Mouse (Mus musculus) liver, postnatal 0 days (tissue): ENCODE data around the gene Tmem30a. TPM values are rescaled to one million over a fixed set of nuclear protein-coding genes. Genes with fewer than 3 reads are reported as not detected.

Source experiments
- ATAC-seq: fragments of 200-750 bp; cut with Nextera tagmentation; 2 replicates; pipeline ENCODE4 v1.8.0; 2017; ENCODE audit warnings: mild to moderate bottlenecking, moderate library complexity
- DNase-seq: peaks from one replicate; pipeline ENCODE4 v3.0.0-alpha.2; 2016
- H3K27ac ChIP-seq: fragments of 300-500 bp; sonication (generic); 2 replicates; pipeline ENCODE4 v1.5.1; 2014; ENCODE audit warnings: antibody characterized with exemption, moderate library complexity, mild to moderate bottlenecking, low read depth
- H3K27me3 ChIP-seq: fragments of 300-500 bp; sonication (generic); 2 replicates; pipeline ENCODE4 v1.6.1; 2014; ENCODE audit warnings: low read length, control low read depth, mixed read lengths; ENCODE audit not compliant: insufficient read depth
- H3K36me3 ChIP-seq: fragments of 300-500 bp; sonication (generic); replicated peaks from 2 replicates; pipeline ENCODE4 v1.6.1; 2014; ENCODE audit warnings: mild to moderate bottlenecking, control low read depth, low read length, moderate library complexity, mixed read lengths; ENCODE audit not compliant: insufficient read depth
- H3K4me1 ChIP-seq: fragments of 300-500 bp; sonication (generic); 2 replicates; pipeline ENCODE4 v1.6.1; 2014; ENCODE audit warnings: antibody characterized with exemption, mild to moderate bottlenecking, control low read depth; ENCODE audit not compliant: insufficient read depth
- H3K4me2 ChIP-seq: fragments of 300-500 bp; sonication (generic); 2 replicates; pipeline ENCODE4 v1.6.1; 2014; ENCODE audit warnings: low read depth, mild to moderate bottlenecking, low read length, moderate library complexity, mixed read lengths
- H3K4me3 ChIP-seq: fragments of 300-500 bp; sonication (generic); 2 replicates; pipeline ENCODE4 v1.5.1; 2014; ENCODE audit warnings: low read depth, low read length
- H3K9ac ChIP-seq: fragments of 300-500 bp; sonication (generic); replicated peaks from 2 replicates; pipeline ENCODE4 v1.6.1; 2014; ENCODE audit warnings: mild to moderate bottlenecking, moderate library complexity
- H3K9me3 ChIP-seq: fragments of 300-500 bp; sonication (generic); 2 replicates; pipeline ENCODE4 v1.6.1; 2016; ENCODE audit warnings: mild to moderate bottlenecking, control low read depth, low read length, mixed read lengths
- CTCF ChIP-seq: sonication (generic); IDR thresholded peaks from 2 replicates; pipeline ENCODE4 v1.5.1; 2016; ENCODE audit warnings: antibody characterized with exemption, low read depth
- EP300 ChIP-seq: IDR thresholded peaks from 2 replicates; pipeline ENCODE4 v1.6.1; 2016; ENCODE audit warnings: antibody characterized with exemption, low read depth, mild to moderate bottlenecking
- WGBS: fragments of 180-500 bp; shearing (Covaris S2); extraction: QIAGEN DNeasy Blood & Tissue Kit; methylation state at CpG from one replicate; pipeline ENCODE4 v1.1.7; 2014; ENCODE audit not compliant: insufficient replicate concordance; 5-methylcytosine and 5-hydroxymethylcytosine counted together
- polyA plus RNA-seq: library from polyadenylated mRNA; unstranded; fragments of >200 nt; fragmentation: Nextera tagmentation; extraction: Ambion mirVana; gene quantifications from 2 replicates; pipeline ENCODE4 v1.2.1, GENCODE M21; 2015

The Tmem30a gene
- polyA plus RNA-seq, 1 experiment from 2014 or later, result 67.5 TPM

DNA sequence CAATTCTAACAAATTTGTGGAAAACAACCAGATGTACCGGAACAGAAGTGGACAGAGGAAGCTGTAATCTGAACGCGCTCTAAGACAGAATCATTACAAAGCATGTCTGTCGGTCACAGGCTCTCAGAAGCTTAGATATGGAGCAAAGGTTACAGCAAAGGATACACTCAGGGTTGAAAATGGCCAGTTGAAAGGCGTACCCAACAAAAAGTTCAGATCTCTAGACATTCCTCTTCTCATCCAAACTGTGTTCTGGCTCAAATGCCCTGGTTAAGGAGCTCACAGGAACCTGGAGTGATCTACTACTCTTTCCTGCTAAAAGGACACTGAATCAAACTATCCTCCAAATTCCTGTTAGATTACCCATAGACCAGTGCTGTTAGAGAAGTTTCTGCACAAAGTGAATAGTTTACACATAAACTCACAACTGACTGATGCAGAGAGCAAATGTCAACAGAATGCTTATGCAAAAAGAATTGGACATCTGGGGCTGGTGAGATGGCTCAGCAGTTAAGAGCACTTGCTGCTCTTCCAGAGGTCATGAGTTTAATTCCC is 26.2 kb downstream of the Tmem30a start:
- Histone ChIP-seq H3K9ac (no peak overlapping the region), H3K27ac (no peak overlapping the region; the same call in 1 of the 2 replicates), H3K4me1 (peaks cover 9% of the 10 kb centered on the region; the same call in 1 of the 2 replicates), H3K27me3 (no peaks in the 10 kb centered on the region), H3K36me3 (peaks cover 9% of the 10 kb centered on the region; the same call in 1 of the 2 replicates), H3K9me3 (no peaks in the 10 kb centered on the region), H3K4me3 (no peak overlapping the region), H3K4me2 (no peak overlapping the region)
- TF ChIP-seq CTCF, result no peak
- no peak for TF ChIP-seq EP300
- DNase-seq (no peak), ATAC-seq (peak; percentile 27; the same call in 1 of the 2 replicates)
- WGBS, result 84% methylated on average over 5 of the region's 5 CpGs

DNA sequence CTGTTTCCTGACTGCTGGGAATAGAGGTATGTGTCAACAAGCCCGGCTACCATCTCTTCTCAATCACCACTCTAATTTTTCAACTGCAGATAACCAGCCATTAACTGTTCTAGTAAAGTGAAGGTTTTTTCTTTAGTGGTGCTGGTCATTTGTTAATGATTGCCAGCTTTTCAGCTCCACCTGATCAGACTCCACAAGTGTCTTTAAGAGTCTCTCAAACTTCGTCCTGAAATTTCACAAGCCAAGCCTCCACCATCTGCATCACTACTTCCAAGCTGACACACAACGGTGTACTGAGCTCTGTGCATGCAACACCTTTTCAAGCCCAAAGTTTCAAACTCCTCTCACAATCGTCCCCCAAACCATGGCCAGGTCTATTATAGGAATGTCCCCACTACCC is 28.0 kb downstream of the Tmem30a start:
- peaks cover 9% of the 10 kb centered on the region; the same call in 1 of the 2 replicates for H3K4me1 ChIP-seq
- DNase-seq (no peak), ATAC-seq (no peak; the same call in 1 of the 2 replicates)
- H3K27me3 ChIP-seq, result no peaks in the 10 kb centered on the region
- H3K4me3 ChIP-seq, result no peak overlapping the region
- no peak overlapping the region for H3K9ac ChIP-seq
- H3K27ac ChIP-seq, result 0 out of 2 replicates have a peak overlapping the region, but pooled peaks have one; percentile 11
- no peaks in the 10 kb centered on the region for H3K9me3 ChIP-seq
- 72% methylated on average over 4 of the region's 4 CpGs for WGBS
- H3K4me2 ChIP-seq, result no peak overlapping the region
- TF ChIP-seq EP300 (no peak), CTCF (no peak)
- H3K36me3 ChIP-seq, result peaks cover 1% of the 10 kb centered on the region; the same call in 1 of the 2 replicates

DNA sequence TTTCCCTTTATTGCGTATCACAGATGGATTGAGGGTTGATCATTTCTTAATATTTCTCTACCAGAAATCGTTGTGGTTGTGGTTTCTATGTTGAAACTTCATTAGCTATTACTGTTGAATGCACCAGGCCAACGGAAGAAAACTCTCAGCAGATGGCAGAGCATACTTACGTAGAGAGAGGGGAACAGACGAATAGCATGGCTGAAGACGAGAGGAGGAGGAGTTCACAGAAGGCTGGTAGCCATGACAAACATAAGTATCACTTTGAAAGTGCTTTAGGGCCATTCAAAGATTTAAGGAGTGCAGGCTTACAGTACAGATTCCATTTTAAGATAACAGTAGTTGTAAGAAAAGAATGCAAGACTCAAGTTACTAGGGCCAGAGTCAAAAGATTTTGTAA is 30.8 kb downstream of the Tmem30a start:
- no peak overlapping the region for H3K4me2 ChIP-seq
- ATAC-seq (no peak), DNase-seq (no peak)
- H3K27me3 ChIP-seq, result no peaks in the 10 kb centered on the region
- H3K4me3 ChIP-seq, result no peak overlapping the region
- no peak overlapping the region for H3K27ac ChIP-seq
- no peak overlapping the region for H3K9ac ChIP-seq
- no peaks in the 10 kb centered on the region for H3K9me3 ChIP-seq
- peaks cover 24% of the 10 kb centered on the region for H3K4me1 ChIP-seq
- H3K36me3 ChIP-seq, result peaks cover 4% of the 10 kb centered on the region; the same call in 1 of the 2 replicates
- WGBS, result 60% methylated on average over 6 of the region's 6 CpGs
- TF ChIP-seq CTCF (no peak), EP300 (no peak)

DNA sequence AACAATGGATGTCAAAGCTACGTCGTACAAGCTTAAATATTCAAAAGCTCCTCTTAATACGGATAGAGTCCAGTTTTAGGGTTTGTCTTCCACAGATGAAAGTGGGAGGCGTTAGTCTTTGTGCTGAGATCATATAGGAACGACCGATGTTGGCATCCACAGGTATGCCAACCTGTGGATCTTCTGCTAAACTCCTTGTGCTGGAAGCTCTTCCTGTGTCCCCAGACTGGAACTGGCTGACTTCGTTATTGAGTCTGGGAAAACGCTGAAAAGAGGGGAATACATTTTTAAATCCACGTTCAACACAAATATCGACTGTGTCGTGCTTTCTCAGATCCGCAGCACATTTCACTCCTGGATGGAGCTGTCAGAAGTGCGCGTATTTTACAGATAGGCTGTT is 33.2 kb downstream of the Tmem30a start:
- no peak for ATAC-seq
- no peak for TF ChIP-seq CTCF
- TF ChIP-seq EP300, result no peak
- no peak for DNase-seq

DNA sequence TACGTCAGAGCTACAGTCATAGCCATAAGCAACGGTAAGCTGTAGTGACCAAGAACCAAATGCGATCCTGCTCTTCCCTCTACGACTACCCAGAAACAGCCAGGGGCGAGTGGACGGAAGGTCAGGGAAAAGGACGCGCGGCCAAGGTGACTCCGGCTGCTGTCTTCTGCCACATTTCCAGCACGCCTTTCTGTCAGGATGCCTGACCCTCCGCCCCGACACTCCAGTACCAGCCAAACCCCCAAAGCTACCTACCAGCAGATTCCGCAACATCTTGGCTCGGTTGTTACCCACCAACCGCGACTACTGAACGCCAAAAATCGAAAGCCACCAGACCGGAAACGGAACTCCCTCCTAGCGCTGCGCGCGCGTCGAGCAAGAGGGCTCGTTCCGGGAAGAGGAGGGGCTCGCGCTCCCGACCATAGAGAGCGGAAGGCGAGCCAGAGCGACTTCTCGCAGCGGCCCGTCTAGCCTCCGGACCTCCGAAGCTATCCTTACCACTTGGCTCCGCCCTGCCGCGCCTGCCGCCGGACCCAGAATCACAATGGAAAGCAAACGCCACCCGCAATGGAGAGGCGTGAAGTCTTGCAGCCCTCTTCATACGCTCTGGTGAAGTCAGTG is 33.8 kb downstream of the Tmem30a start, which contains the start of gene Cox7a2:
TSS of gene Cox7a2 (minus strand) at position 494 of the 621 bp plus-strand sequence.
- peak; percentile 100 for ATAC-seq
- peak within 1 kb of the TSS; percentile 87 for H3K9ac ChIP-seq
- under 1% methylated on average over 48 of the region's 49 CpGs for WGBS
- H3K36me3 ChIP-seq, result peaks cover 17% of the 10 kb centered on the region
- H3K27ac ChIP-seq, result peak within 1 kb of the TSS; percentile 89
- no peaks in the 10 kb centered on the region for H3K9me3 ChIP-seq
- H3K4me2 ChIP-seq, result peak within 1 kb of the TSS; percentile 79
- peak; percentile 97 for DNase-seq
- H3K27me3 ChIP-seq, result no peaks in the 10 kb centered on the region
- TF ChIP-seq CTCF (0 out of 2 replicates have a peak, but pooled peaks have one; percentile 3), EP300 (peak; percentile 58; the same call in 1 of the 2 replicates)
- H3K4me1 ChIP-seq, result peaks cover 16% of the 10 kb centered on the region
- H3K4me3 ChIP-seq, result peak within 1 kb of the TSS; percentile 84

More for the DNA sequence above, 33.2 kb downstream of the Tmem30a start:
- no peaks in the 10 kb centered on the region for H3K27me3 ChIP-seq
- H3K4me3 ChIP-seq, result peak overlapping the region; percentile 84
- H3K36me3 ChIP-seq, result peaks cover 15% of the 10 kb centered on the region
- H3K9ac ChIP-seq, result peak overlapping the region; percentile 87
- peak overlapping the region; percentile 79 for H3K4me2 ChIP-seq
- H3K4me1 ChIP-seq, result peaks cover 18% of the 10 kb centered on the region
- WGBS, result 4% methylated on average over 14 of the region's 14 CpGs
- peak overlapping the region; percentile 68 for H3K27ac ChIP-seq
- H3K9me3 ChIP-seq, result no peaks in the 10 kb centered on the region

DNA sequence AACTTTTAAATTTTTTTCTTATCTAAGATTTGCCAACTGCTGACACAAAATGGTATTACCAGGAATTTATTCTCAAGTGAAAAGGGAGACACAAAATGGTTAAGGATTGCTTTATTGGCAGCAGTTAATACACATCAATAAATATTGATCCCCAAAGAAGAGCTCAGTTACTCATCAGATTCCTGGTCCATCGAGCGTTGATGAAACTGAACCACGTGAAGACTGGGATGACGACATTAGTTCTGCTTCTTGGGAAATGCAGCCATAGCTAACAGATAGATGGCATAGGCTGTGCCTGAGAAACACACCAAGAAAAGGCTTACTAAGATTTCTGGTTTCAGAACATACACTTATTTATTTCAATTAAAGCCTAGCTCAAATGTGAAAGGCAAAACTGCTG is 38.0 kb downstream of the Tmem30a start:
- H3K9ac ChIP-seq, result no peak overlapping the region
- WGBS, result 60% methylated on average over 4 of the region's 4 CpGs
- H3K4me1 ChIP-seq, result peaks cover 15% of the 10 kb centered on the region
- peaks cover 37% of the 10 kb centered on the region for H3K36me3 ChIP-seq
- H3K27ac ChIP-seq, result no peak overlapping the region
- no peak for TF ChIP-seq CTCF
- H3K9me3 ChIP-seq, result no peaks in the 10 kb centered on the region
- DNase-seq (peak; percentile 29), ATAC-seq (no peak)
- no peaks in the 10 kb centered on the region for H3K27me3 ChIP-seq
- no peak overlapping the region for H3K4me3 ChIP-seq
- H3K4me2 ChIP-seq, result no peak overlapping the region
